Mouse (Mus musculus): ENCODE measurements at regions not wholly inside any gene's neighbourhood (a gene's known extent, or its start where the extent isn't known, plus 50 kb on each side); places are given as distances from the start of the nearest gene placed in this dataset.

GRCm38 (mm10) chr4:148723208-148723607 lies 80.1 kb downstream of the Gm572 start:
- DNase-seq (ENCODE audit: low read depth, low spot score), result no peak

DNA sequence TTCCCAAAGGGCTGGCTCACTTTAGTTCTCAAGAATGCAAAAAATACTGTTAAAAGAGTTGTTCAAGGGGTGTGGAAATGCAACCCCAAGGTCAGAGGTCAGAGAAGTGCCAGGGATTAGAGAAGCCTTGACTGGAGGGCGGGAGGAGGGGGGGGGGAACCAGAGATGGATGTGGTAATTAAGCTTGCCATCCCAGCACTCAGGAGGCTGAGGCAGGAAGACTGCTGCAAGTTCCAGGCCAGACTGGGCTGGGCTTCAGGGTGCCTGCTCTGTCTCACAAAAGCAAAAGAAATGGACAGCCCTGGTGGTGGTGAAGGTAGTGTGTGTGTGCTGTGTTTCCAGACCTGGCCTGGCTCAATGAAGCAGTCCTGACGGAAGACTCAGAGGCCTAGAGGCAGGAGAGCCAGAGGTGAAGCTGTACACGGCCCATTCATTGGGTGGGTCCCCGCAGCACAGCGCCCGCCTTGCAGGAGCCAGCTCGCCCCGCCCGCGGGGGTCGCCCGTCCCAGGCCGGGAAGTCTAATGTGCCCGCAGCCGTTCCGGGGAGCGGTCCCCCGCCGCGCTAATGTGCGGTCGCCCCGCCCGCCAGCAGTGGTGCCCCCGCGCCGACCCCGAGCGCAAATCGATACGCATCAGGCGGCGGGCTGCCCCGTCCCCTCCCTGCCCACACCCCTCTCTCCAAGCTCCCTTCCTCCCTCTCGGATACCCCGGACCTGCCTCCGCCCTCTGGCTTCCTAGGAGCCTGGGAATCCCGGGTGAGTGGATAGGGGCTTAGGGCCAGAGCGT lies 80.1 kb upstream of the Casz1 start:
- DNase-seq (ENCODE audit: low read depth, low spot score), result no peak

GRCm38 (mm10) chr4:148728800-148729199 lies 75.4 kb upstream of the Casz1 start:
- no peak for DNase-seq (ENCODE audit: low read depth, low spot score)

- DNase-seq (ENCODE audit: low read depth, low spot score), result no peak
These were observed 72.6 kb upstream of the Casz1 start for GRCm38 (mm10) chr4:148731586-148731985.

- no peak for DNase-seq (ENCODE audit: low read depth, low spot score)
These were observed 70.2 kb upstream of the Casz1 start for GRCm38 (mm10) chr4:148734061-148734460.

- DNase-seq (ENCODE audit: low read depth, low spot score), result no peak
These were observed 69.7 kb upstream of the Casz1 start for GRCm38 (mm10) chr4:148734547-148734946.

DNA sequence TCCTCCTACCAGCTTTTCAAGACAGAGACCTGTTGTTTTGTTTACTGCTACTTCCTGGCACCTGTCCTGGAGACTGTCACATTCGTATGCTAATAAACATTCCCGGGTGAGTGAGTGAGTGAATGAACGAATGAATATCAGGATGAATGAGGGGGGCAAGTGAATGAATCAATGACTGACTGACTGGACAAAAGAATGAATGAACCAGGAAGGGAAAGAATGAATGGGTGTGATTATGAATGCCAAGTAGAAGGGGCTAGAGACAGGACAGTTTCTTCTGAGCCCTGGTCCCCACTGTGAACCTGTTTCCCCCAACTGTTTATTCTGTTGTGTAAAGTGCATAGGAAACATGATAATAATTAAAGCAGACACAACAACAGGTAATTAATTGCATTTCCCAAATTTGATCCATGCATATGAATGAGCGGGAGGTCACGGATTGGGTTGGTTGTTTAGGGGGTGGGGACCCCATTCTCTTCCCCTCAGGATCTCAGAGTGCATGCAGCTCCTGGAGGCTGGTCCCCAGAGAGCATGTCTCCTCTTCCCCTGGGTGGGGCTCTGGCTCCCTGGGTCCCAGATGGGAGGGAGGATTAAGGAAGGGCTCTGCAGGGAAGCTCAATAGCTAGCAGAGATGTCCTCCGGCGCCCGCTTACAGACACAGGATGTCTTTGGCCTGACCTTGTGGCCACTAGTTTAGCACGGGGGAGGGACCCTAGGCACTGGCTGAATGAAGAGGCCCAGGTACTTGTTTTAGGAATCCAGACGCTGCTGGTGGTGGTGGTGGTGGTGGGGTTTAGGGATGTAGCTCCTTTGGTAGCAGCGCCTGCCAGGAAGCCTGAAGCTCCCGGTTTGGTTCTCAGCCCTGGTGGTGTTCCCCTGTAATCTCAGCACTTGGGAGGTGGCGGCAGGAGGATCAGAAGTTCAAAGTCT lies 65.4 kb upstream of the Casz1 start:
- DNase-seq (ENCODE audit: low read depth, low spot score), result no peak

- peak; percentile 44 for DNase-seq (ENCODE audit: low read depth, low spot score)
These were observed 61.4 kb upstream of the Casz1 start for GRCm38 (mm10) chr4:148742549-148743413.

- DNase-seq (ENCODE audit: low read depth, low spot score), result no peak
These were observed 60.8 kb upstream of the Casz1 start for GRCm38 (mm10) chr4:148743414-148743844.

DNA sequence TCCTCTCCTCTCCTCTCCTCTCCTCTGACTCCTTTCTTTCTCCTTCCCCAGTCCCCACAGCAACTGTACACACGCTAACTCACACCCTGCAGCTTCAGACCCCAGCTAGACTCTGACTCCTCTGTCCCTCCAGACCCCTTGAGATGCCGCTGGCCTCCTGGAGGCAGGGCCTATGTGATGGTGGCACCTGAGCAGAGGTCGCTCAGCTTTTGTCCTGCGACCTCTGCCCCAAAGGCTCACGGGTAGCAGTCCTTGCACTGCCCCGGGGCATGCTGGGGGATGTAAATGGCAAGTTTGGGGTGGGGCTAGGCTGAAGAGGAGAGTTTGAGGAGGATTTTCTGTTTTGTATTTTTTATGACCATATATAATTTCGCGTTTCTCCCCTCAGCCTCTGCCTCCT lies 60.2 kb upstream of the Casz1 start:
- DNase-seq (ENCODE audit: low read depth, low spot score), result no peak

- DNase-seq (ENCODE audit: low read depth, low spot score), result no peak
These were observed 57.5 kb upstream of the Casz1 start for GRCm38 (mm10) chr4:148746460-148747314.

- no peak for DNase-seq (ENCODE audit: low read depth, low spot score)
These were observed 56.9 kb upstream of the Casz1 start for GRCm38 (mm10) chr4:148747315-148747644.

GRCm38 (mm10) chr4:148750030-148750429 lies 54.2 kb upstream of the Casz1 start:
- DNase-seq (ENCODE audit: low read depth, low spot score), result no peak

DNA sequence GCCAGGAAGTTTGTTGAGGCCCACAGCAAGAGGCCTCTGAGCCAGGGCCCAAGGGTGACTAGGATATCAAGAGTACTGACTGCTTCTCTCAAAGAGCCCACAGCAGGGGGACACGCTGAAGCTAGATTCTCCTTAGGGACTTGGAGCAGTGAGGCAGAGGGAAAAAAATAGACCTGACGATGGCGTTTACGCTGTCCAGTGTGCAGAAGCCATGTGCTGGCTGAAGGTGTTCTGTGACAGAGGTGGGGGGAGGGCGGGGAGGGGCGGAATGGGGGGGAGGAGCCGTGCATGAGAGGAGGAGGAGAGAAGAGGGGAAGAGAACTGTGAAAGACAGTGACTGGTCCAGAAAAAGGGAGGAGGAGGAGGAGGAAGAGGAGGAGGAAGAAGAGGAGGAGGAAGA lies 52.6 kb upstream of the Casz1 start:
- no peak for DNase-seq (ENCODE audit: low read depth, low spot score)

DNA sequence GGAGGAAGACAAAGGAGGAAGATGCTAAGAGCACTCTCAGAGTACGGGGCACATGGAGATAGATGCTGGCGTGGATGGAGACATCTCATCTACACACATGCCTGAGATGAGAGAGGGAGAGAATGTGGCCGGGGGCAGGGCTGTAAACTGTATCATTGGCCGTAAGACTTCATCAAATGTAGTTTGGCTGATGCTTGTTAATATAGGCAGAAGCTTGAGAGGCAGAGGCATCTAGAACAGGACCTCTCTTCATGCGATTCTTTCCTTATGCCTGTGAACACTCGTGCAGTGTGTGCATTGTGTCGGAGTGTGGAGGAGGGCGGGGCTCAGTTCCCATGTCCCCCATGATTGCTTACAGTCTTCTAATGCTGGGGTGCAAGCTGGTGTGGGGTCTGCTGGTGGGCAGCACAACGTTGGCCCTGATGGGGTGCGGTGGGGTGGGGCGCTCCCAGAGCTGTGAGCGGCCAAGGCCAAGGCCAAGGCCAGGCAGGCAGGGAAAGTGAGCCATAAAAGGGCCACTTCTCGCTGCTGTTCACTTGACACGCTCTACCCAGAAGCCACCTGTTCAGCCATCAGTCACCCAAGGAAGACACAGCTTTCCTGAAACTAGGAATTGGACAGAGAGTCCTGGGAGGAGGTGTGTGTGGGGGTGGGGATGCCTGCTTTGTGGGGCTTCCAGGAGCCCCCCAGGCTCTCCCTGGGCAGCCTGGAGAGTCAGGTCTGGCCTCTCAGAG lies 51.7 kb upstream of the Casz1 start:
- no peak for DNase-seq (ENCODE audit: low read depth, low spot score)

DNA sequence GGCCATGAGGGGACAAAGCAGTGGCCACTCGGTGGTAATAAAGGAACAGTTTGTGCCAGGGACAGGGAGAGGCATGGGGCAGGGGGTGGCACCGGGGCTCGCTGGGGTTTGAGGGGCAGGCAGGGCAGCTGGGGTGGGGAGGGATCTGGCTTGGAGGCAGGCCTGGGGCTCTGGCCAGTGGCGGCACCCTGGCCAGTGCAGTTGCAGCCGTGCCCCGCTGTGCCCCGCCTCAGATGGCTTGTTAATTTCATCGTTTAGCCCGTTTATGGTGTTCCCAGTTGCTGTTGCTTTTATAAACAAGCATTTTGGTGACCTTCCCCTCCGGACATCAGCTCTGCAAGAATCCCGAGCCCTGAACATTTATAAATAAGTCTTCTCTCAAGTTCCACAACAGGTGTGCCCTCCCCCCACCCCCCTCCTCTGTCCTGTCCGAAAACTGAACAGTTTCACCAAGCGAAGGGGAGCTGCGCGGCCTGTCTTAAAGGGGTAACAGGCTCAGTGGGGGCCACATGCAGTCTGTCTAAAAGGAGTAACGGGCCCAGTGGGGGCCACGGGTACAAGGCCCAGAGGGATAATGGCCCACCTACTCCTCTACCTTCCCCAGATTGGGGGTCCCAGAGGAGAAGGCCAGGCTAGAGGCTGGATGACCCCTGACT lies 51.0 kb upstream of the Casz1 start:
- no peak for DNase-seq (ENCODE audit: low read depth, low spot score)

GRCm38 (mm10) chr4:148753849-148754248 lies 50.4 kb upstream of the Casz1 start:
- DNase-seq (ENCODE audit: low read depth, low spot score), result no peak

Data from 3T3-L1 (cell line).